Mouse (Mus musculus) heart, postnatal 0 days (tissue): Measurements from ENCODE around the gene Spag6l. TPM values are rescaled to one million over a fixed set of nuclear protein-coding genes. Genes with fewer than 3 reads are reported as not detected.
"Not testable (repeated sequence)": the region's sequence is repeated elsewhere in the genome, so short reads cannot be mapped to it uniquely, and the experiment has no call there.

Source experiments
- ATAC-seq: fragments of 200-750 bp; cut with Nextera tagmentation; 2 replicates; pipeline ENCODE4 v1.8.0; 2017; ENCODE audit warnings: low read depth, moderate number of reproducible peaks, moderate library complexity; ENCODE audit not compliant: insufficient read depth
- DNase-seq: peaks from one replicate; pipeline ENCODE4 v3.0.0-alpha.2; 2016; ENCODE audit warnings: low spot score
- H3K27ac ChIP-seq: fragments of 300-500 bp; sonication (generic); 2 replicates; pipeline ENCODE4 v1.5.1; 2014; ENCODE audit warnings: low read depth, mild to moderate bottlenecking
- H3K27me3 ChIP-seq: fragments of 300-500 bp; sonication (generic); 2 replicates; pipeline ENCODE4 v1.6.1; 2014; ENCODE audit warnings: low read length, mixed read lengths; ENCODE audit not compliant: control insufficient read depth, insufficient read depth
- H3K36me3 ChIP-seq: fragments of 300-500 bp; sonication (generic); replicated peaks from 2 replicates; pipeline ENCODE4 v1.6.1; 2014; ENCODE audit warnings: low read length, mixed read lengths; ENCODE audit not compliant: control insufficient read depth, insufficient read depth
- H3K4me1 ChIP-seq: fragments of 300-500 bp; sonication (generic); 2 replicates; pipeline ENCODE4 v1.6.1; 2014; ENCODE audit warnings: antibody characterized with exemption; ENCODE audit not compliant: control insufficient read depth, insufficient read depth
- H3K4me2 ChIP-seq: fragments of 300-500 bp; sonication (generic); 2 replicates; pipeline ENCODE4 v1.6.1; 2014; ENCODE audit warnings: low read depth, mild to moderate bottlenecking, low read length, moderate library complexity
- H3K4me3 ChIP-seq: fragments of 300-500 bp; sonication (generic); 2 replicates; pipeline ENCODE4 v1.5.1; 2014; ENCODE audit warnings: low read depth, low read length
- H3K9ac ChIP-seq: fragments of 300-500 bp; sonication (generic); replicated peaks from 2 replicates; pipeline ENCODE4 v1.6.1; 2014; ENCODE audit warnings: low read depth, low read length, mixed read lengths
- H3K9me3 ChIP-seq: fragments of 300-500 bp; sonication (generic); replicated peaks from 2 replicates; pipeline ENCODE4 v1.6.1; 2016; ENCODE audit warnings: low read length; ENCODE audit not compliant: control insufficient read depth
- CTCF ChIP-seq: IDR thresholded peaks from 2 replicates; pipeline ENCODE4 v1.5.1; 2016; ENCODE audit warnings: antibody characterized with exemption, control low read depth, low read depth
- EP300 ChIP-seq: IDR thresholded peaks from 2 replicates; pipeline ENCODE4 v1.6.1; 2016; ENCODE audit warnings: antibody characterized with exemption, low read depth
- WGBS: fragments of 180-500 bp; shearing (Covaris S2); extraction: QIAGEN DNeasy Blood & Tissue Kit; methylation state at CpG from one replicate; pipeline ENCODE4 v1.1.7; 2014; 5-methylcytosine and 5-hydroxymethylcytosine counted together
- polyA plus RNA-seq: library from polyadenylated mRNA; unstranded; fragments of >200 nt; fragmentation: Nextera tagmentation; extraction: Ambion mirVana; gene quantifications from 2 replicates; pipeline ENCODE4 v1.2.1, GENCODE M21; 2015
- total RNA-seq: library from RNA; depleted of rRNA; stranded (reverse); fragments of >200 nt; gene quantifications from 2 replicates; pipeline ENCODE4 v1.2.3, GENCODE M21; 2014; ENCODE audit warnings: low replicate concordance

Gene Spag6l
- total and polyA plus RNA-seq, 2 experiments from 2014 or later, result 0.11 TPM; not detected in 1

GRCm38 (mm10) chr16:16865696-16866561 lies 36.7 kb upstream of the Spag6l start:
- no peak for ATAC-seq

GRCm38 (mm10) chr16:16865217-16865616 lies 36.0 kb upstream of the Spag6l start:
- H3K9ac ChIP-seq, result no peak overlapping the region
- DNase-seq (no peak), ATAC-seq (no peak; the same call in 1 of the 2 replicates)
- no peak overlapping the region for H3K27ac ChIP-seq
- TF ChIP-seq EP300 (no peak), CTCF (no peak)
- H3K9me3 ChIP-seq, result no peaks in the 10 kb centered on the region
- H3K4me1 ChIP-seq, result peaks cover 2% of the 10 kb centered on the region; the same call in 1 of the 2 replicates
- no peak overlapping the region for H3K4me2 ChIP-seq
- no peaks in the 10 kb centered on the region for H3K36me3 ChIP-seq
- H3K27me3 ChIP-seq, result no peaks in the 10 kb centered on the region
- H3K4me3 ChIP-seq, result no peak overlapping the region

More at GRCm38 (mm10) chr16:16865696-16866561, 36.7 kb upstream of the Spag6l start:
- TF ChIP-seq CTCF, result no peak
- TF ChIP-seq EP300, result no peak
- Histone ChIP-seq H3K36me3 (no peaks in the 10 kb centered on the region), H3K4me2 (no peak overlapping the region), H3K27me3 (no peaks in the 10 kb centered on the region), H3K4me3 (no peak overlapping the region), H3K4me1 (peaks cover 3% of the 10 kb centered on the region; the same call in 1 of the 2 replicates), H3K9me3 (no peaks in the 10 kb centered on the region), H3K27ac (peak overlapping the region; percentile 1; the same call in 1 of the 2 replicates), H3K9ac (no peak overlapping the region)
- no peak for DNase-seq
- 40% methylated on average over 4 of the region's 5 CpGs for WGBS

GRCm38 (mm10) chr16:16863978-16864377 lies 34.7 kb upstream of the Spag6l start, which contains the start of gene Igll1:
Igll1 (minus strand) TSS chr16:16863985.
- no peak for DNase-seq
- Histone ChIP-seq H3K27me3 (no peaks in the 10 kb centered on the region), H3K4me3 (no peak within 1 kb of the TSS), H3K4me2 (no peak within 1 kb of the TSS), H3K4me1 (no peaks in the 10 kb centered on the region), H3K9me3 (no peaks in the 10 kb centered on the region), H3K27ac (no peak within 1 kb of the TSS), H3K9ac (no peak within 1 kb of the TSS), H3K36me3 (no peaks in the 10 kb centered on the region)
- WGBS, result 70% methylated on average over 2 of the region's 2 CpGs
- TF ChIP-seq CTCF, result no peak
- no peak for TF ChIP-seq EP300
- ATAC-seq, result no peak

GRCm38 (mm10) chr16:16862288-16862687 lies 33.0 kb upstream of the Spag6l start:
- no peak overlapping the region for H3K27ac ChIP-seq
- no peak overlapping the region for H3K4me3 ChIP-seq
- no peaks in the 10 kb centered on the region for H3K4me1 ChIP-seq
- H3K9me3 ChIP-seq, result no peaks in the 10 kb centered on the region
- 63% methylated on average over 3 of the region's 3 CpGs for WGBS
- H3K27me3 ChIP-seq, result no peaks in the 10 kb centered on the region
- TF ChIP-seq EP300 (no peak), CTCF (no peak)
- DNase-seq (no peak), ATAC-seq (no peak)
- no peak overlapping the region for H3K9ac ChIP-seq
- no peaks in the 10 kb centered on the region for H3K36me3 ChIP-seq
- H3K4me2 ChIP-seq, result no peak overlapping the region

GRCm38 (mm10) chr16:16856731-16857476 lies 27.6 kb upstream of the Spag6l start:
- H3K36me3 ChIP-seq, result no peaks in the 10 kb centered on the region
- no peaks in the 10 kb centered on the region for H3K4me1 ChIP-seq
- no peaks in the 10 kb centered on the region for H3K27me3 ChIP-seq
- no peak overlapping the region for H3K9ac ChIP-seq
- H3K27ac ChIP-seq, result no peak overlapping the region
- H3K4me3 ChIP-seq, result no peak overlapping the region
- H3K4me2 ChIP-seq, result no peak overlapping the region
- TF ChIP-seq CTCF (no peak), EP300 (no peak)
- no peak for ATAC-seq
- no peak for DNase-seq
- WGBS, result 62% methylated on average over 13 of the region's 13 CpGs
- H3K9me3 ChIP-seq, result no peaks in the 10 kb centered on the region

GRCm38 (mm10) chr16:16856054-16856453 lies 26.8 kb upstream of the Spag6l start:
- not testable (repeated sequence) for H3K27ac ChIP-seq, H3K4me2 ChIP-seq, H3K4me3 ChIP-seq, ATAC-seq, H3K36me3 ChIP-seq, H3K27me3 ChIP-seq, H3K4me1 ChIP-seq, H3K9me3 ChIP-seq, H3K9ac ChIP-seq, DNase-seq
- WGBS, result 75% methylated on average over 9 of the region's 9 CpGs
